Mouse (Mus musculus) spleen, adult 2 months (tissue): ENCODE measurements around the gene Ssrp1.

ENCODE experiments used
- CTCF ChIP-seq: fragments of 200-500 bp; IDR thresholded peaks from 2 replicates; pipeline ENCODE4 v1.5.1; 2011; ENCODE audit warnings: mild to moderate bottlenecking, inconsistent platforms; ENCODE audit not compliant: insufficient read depth, insufficient read length, insufficient replicate concordance; ENCODE audit errors: extremely low read depth
- POLR2A ChIP-seq: fragments of 200-500 bp; IDR thresholded peaks from 2 replicates; pipeline ENCODE4 v1.6.1; 2011; ENCODE audit warnings: low read depth, low read length, inconsistent platforms

DNA sequence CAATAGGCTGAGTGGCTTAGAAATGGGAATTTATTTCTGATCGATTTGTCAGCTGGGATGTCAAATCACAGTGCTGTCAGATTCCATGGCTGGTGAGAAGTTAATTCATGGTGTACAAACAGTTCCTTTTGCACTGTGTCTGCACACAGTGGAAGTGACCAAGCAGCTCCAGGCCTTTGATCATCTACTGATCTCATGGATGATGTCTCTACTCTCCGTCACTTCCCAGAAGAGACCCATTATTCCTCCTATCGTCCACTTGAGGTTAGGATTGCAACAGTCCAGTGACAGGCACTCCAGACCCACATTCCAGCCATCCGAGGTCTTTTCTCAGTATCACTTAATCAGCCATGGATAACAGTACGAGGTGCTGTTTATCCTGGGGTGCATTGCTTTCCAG is 36.7 kb downstream of the Ssrp1 start:
- TF ChIP-seq CTCF (no peak), POLR2A (no peak)
